Mouse (Mus musculus) stomach, embryonic 16.5 days (tissue): ENCODE measurements at regions not wholly inside any gene's neighbourhood (a gene's known extent, or its start where the extent isn't known, plus 50 kb on each side); places are given as distances from the start of the nearest gene placed in this dataset.

Source experiments
- ATAC-seq: fragments of 200-750 bp; cut with Nextera tagmentation; 2 replicates; pipeline ENCODE4 v1.8.0; 2017; ENCODE audit warnings: moderate number of reproducible peaks, moderate TSS enrichment; ENCODE audit not compliant: insufficient read depth, low FRiP score
- H3K27ac ChIP-seq: fragments of 300-500 bp; sonication (generic); 2 replicates; pipeline ENCODE4 v1.5.1; 2014; ENCODE audit warnings: low read length
- H3K27me3 ChIP-seq: fragments of 300-500 bp; sonication (generic); 2 replicates; pipeline ENCODE4 v1.6.1; 2014; ENCODE audit warnings: low read length, control low read depth, mixed read lengths; ENCODE audit not compliant: control insufficient read depth, insufficient read depth
- H3K36me3 ChIP-seq: fragments of 300-500 bp; sonication (generic); 2 replicates; pipeline ENCODE4 v1.6.1; 2014; ENCODE audit warnings: low read length; ENCODE audit not compliant: control insufficient read depth, insufficient read depth
- H3K4me1 ChIP-seq: fragments of 300-500 bp; sonication (generic); 2 replicates; pipeline ENCODE4 v1.6.1; 2014; ENCODE audit warnings: low read length, control low read depth, mixed read lengths; ENCODE audit not compliant: control insufficient read depth, insufficient read depth
- H3K4me2 ChIP-seq: fragments of 300-500 bp; sonication (generic); 2 replicates; pipeline ENCODE4 v1.6.1; 2014; ENCODE audit warnings: low read depth, low read length, mixed read lengths
- H3K4me3 ChIP-seq: fragments of 300-500 bp; sonication (generic); replicated peaks from 2 replicates; pipeline ENCODE4 v1.5.1; 2014; ENCODE audit warnings: mild to moderate bottlenecking, low read length
- H3K9ac ChIP-seq: fragments of 300-500 bp; sonication (generic); 2 replicates; pipeline ENCODE4 v1.6.1; 2014; ENCODE audit warnings: low read length
- H3K9me3 ChIP-seq: fragments of 300-500 bp; sonication (generic); replicated peaks from 2 replicates; pipeline ENCODE4 v1.6.1; 2016; ENCODE audit warnings: low read length, control low read depth; ENCODE audit not compliant: control insufficient read depth
- WGBS: fragments of 180-500 bp; shearing (Covaris S2); extraction: QIAGEN DNeasy Blood & Tissue Kit; methylation state at CpG from one replicate; pipeline ENCODE4 v1.1.7; 2014; 5-methylcytosine and 5-hydroxymethylcytosine counted together

- 60% methylated on average over 3 of the region's 3 CpGs for WGBS
- H3K27ac ChIP-seq = no peak overlapping the region
- no peak for ATAC-seq
- H3K4me3 ChIP-seq = no peak overlapping the region
- H3K9me3 ChIP-seq = no peaks in the 10 kb centered on the region
- H3K4me2 ChIP-seq = no peak overlapping the region
- no peaks in the 10 kb centered on the region for H3K36me3 ChIP-seq
- H3K4me1 ChIP-seq = no peaks in the 10 kb centered on the region
- H3K9ac ChIP-seq = no peak overlapping the region
- H3K27me3 ChIP-seq = no peaks in the 10 kb centered on the region
Observed at GRCm38 (mm10) chr3:149625066-149625465, 634.7 kb upstream of the Adgrl2 start.

GRCm38 (mm10) chr3:149623851-149624532 lies 633.6 kb upstream of the Adgrl2 start:
- WGBS = 64% methylated on average over 4 of the region's 4 CpGs
- Histone ChIP-seq H3K9ac (no peak overlapping the region), H3K4me1 (no peaks in the 10 kb centered on the region), H3K9me3 (no peaks in the 10 kb centered on the region), H3K36me3 (no peaks in the 10 kb centered on the region), H3K4me3 (no peak overlapping the region), H3K27ac (no peak overlapping the region), H3K27me3 (no peaks in the 10 kb centered on the region), H3K4me2 (no peak overlapping the region)
- ATAC-seq = no peak

GRCm38 (mm10) chr3:149603865-149604264 lies 613.5 kb upstream of the Adgrl2 start:
- H3K9me3 ChIP-seq = no peaks in the 10 kb centered on the region
- no peaks in the 10 kb centered on the region for H3K4me1 ChIP-seq
- ATAC-seq = no peak
- H3K27ac ChIP-seq = no peak overlapping the region
- no peaks in the 10 kb centered on the region for H3K36me3 ChIP-seq
- H3K9ac ChIP-seq = no peak overlapping the region
- no peak overlapping the region for H3K4me3 ChIP-seq
- H3K27me3 ChIP-seq = no peaks in the 10 kb centered on the region
- H3K4me2 ChIP-seq = no peak overlapping the region
- WGBS = 76% methylated on average over 5 of the region's 5 CpGs

DNA sequence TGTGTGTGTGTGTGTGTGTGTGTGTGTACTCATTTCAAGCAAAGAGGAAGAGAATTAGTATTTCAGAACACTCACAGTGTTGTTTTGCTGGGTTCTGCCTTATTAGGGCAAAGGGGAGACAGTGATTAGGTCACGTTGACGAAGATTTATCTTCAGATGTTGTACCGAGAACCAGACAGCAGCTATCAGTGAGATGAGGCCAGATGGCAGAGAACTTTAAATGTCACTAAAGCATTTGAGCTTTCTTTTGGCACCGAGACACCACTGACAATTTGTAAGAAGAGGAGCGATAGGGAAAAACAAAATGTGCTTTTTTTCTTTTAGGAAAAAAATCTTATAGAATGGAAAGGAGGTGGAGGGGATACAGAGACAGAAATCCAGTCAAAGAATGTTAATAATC lies 610.9 kb upstream of the Adgrl2 start:
- Histone ChIP-seq H3K4me1 (no peaks in the 10 kb centered on the region), H3K9me3 (no peaks in the 10 kb centered on the region), H3K27ac (no peak overlapping the region), H3K4me3 (no peak overlapping the region), H3K36me3 (no peaks in the 10 kb centered on the region), H3K27me3 (no peaks in the 10 kb centered on the region), H3K4me2 (no peak overlapping the region), H3K9ac (no peak overlapping the region)
- WGBS = 58% methylated on average over 5 of the region's 5 CpGs
- no peak for ATAC-seq

DNA sequence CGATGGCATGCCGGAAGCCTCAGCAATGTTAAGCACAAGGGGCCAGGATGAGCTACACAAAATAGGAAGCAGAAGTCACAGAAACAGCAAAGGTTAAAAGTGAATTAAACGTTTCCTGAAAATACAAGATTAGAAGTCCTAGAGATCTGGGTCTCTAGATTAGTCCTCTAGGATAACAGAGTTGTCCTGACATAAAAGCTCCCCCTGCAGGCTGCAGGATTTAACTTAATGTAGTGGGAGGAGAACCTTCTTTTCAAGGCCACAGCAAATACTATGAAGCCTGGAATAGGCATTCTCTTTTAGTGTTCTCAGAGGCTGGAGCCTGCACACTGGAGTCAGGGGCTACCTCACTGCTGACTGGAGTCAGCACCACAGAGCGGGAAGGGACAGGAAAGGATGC lies 604.1 kb upstream of the Adgrl2 start:
- Histone ChIP-seq H3K4me1 (no peaks in the 10 kb centered on the region), H3K4me2 (no peak overlapping the region), H3K4me3 (no peak overlapping the region), H3K9me3 (no peaks in the 10 kb centered on the region), H3K27ac (no peak overlapping the region), H3K27me3 (no peaks in the 10 kb centered on the region), H3K36me3 (no peaks in the 10 kb centered on the region), H3K9ac (no peak overlapping the region)
- no peak for ATAC-seq
- 72% methylated on average over 4 of the region's 4 CpGs for WGBS

DNA sequence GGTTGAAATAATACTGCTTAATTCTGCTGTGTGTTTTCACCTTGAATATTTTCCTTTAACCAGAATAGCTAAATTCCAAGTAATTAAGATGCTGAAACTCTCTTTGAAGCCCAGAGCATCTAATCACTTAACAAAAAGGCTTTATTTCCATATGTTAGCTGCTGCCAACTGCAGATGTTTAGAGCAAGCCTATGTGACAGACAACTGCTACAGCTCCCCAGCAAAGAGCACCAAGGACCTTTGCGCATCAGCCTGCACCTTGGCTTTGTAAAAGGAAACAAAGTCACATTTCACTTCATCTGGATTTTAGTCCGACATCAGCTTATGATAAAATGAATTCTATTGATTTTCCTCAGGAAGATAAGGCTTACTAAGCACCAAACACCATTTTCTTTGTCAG lies 595.4 kb upstream of the Adgrl2 start:
- no peaks in the 10 kb centered on the region for H3K4me1 ChIP-seq
- H3K36me3 ChIP-seq = no peaks in the 10 kb centered on the region
- H3K4me3 ChIP-seq = no peak overlapping the region
- no peak overlapping the region for H3K4me2 ChIP-seq
- H3K27ac ChIP-seq = no peak overlapping the region
- H3K9ac ChIP-seq = no peak overlapping the region
- H3K9me3 ChIP-seq = no peaks in the 10 kb centered on the region
- no peaks in the 10 kb centered on the region for H3K27me3 ChIP-seq
- no peak for ATAC-seq
- WGBS = 58% methylated on average over 2 of the region's 2 CpGs

DNA sequence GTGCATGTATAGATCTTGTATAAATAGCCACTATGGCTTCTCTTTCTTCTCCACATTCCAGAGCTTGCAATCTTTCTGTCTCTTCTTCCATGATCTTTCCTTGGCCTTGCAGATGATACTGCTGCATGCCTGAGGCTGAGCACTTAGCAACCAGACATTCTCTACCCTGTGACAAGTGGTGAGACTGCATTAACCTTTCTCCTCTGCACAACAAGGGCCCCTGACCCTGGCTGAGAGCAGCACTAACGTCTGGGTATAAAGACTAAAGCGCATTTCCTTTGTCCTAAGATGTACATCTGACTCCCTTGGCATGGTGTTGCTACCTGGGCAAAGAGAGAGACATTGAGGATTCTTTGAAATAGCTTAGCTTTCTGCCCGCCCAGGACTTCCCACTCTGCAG lies 590.8 kb upstream of the Adgrl2 start:
- no peak overlapping the region for H3K27ac ChIP-seq
- H3K36me3 ChIP-seq = no peaks in the 10 kb centered on the region
- H3K4me1 ChIP-seq = no peaks in the 10 kb centered on the region
- H3K9ac ChIP-seq = no peak overlapping the region
- no peaks in the 10 kb centered on the region for H3K27me3 ChIP-seq
- no peak overlapping the region for H3K4me2 ChIP-seq
- no peaks in the 10 kb centered on the region for H3K9me3 ChIP-seq
- no peak for ATAC-seq
- WGBS = 73% methylated on average over 3 of the region's 3 CpGs
- H3K4me3 ChIP-seq = no peak overlapping the region

GRCm38 (mm10) chr3:149575678-149576077 lies 585.3 kb upstream of the Adgrl2 start:
- H3K27me3 ChIP-seq = no peaks in the 10 kb centered on the region
- no peak overlapping the region for H3K4me3 ChIP-seq
- H3K4me2 ChIP-seq = no peak overlapping the region
- no peak overlapping the region for H3K27ac ChIP-seq
- 68% methylated on average over 3 of the region's 3 CpGs for WGBS
- ATAC-seq = no peak
- no peaks in the 10 kb centered on the region for H3K4me1 ChIP-seq
- H3K9me3 ChIP-seq = no peaks in the 10 kb centered on the region
- no peaks in the 10 kb centered on the region for H3K36me3 ChIP-seq
- no peak overlapping the region for H3K9ac ChIP-seq

DNA sequence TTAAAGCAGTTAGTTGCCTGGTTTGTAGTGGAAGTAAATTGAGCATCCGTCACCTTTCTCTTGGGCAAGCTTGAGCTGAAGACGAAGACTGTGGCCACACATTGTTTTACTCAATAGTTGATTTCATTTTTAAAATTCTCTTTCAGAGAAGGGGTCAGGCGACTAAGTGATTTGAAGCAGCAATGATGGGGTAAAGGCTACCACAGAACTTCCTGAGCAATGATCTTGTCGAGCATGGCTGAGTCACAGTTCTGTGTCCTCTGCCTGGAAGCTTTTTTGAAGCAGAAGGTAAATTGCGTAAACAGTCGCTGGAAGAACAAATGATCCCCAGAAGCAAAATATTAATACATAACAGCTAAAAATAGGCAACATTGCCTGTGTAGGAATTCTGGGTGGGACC lies 576.5 kb upstream of the Adgrl2 start:
- 73% methylated on average over 6 of the region's 6 CpGs for WGBS
- no peaks in the 10 kb centered on the region for H3K36me3 ChIP-seq
- ATAC-seq = no peak
- H3K4me1 ChIP-seq = no peaks in the 10 kb centered on the region
- no peak overlapping the region for H3K9ac ChIP-seq
- H3K4me2 ChIP-seq = no peak overlapping the region
- no peak overlapping the region for H3K4me3 ChIP-seq
- no peaks in the 10 kb centered on the region for H3K27me3 ChIP-seq
- no peaks in the 10 kb centered on the region for H3K9me3 ChIP-seq
- no peak overlapping the region for H3K27ac ChIP-seq
